Mouse (Mus musculus): Measurements from ENCODE around the gene Erich3.

Erich3 gene

DNA sequence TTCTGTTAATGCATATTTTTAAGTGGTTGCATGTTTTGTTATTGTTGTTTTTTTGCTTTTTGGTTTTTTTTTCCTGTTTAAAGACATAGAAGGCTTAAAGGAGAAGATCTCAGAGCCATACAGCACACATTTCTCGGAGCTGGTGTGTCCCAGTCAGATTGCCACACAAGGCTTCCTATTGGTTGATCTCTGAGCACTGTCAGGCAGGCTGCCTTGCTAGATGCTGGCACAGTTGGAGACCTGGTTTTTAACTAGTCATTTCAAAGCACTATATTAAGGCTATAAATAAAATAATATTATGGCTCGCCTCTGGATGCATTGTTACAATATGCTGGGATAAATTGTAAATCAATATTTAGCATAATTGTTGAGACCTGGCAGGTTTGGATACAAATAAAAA lies 18.9 kb downstream of the Erich3 start:
- DNase-seq = no peak

DNA sequence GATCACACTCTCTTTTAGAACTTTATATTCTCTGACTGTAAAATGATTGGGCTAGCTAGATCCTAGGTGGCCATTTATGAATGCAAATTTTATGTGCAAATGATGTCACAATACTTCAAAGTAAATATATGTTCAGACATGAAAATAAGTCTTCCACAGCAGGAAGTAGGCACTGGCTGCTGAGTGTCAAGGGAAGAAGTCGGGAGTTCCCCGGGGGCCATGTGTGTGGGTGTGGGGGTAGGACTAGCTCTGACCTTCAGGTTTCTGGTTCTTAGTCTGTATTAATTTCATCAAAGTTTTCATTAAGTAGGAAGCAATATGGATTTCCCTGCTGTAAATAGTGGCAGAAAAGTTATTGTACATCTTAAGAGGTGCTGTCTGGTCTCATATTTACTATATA lies 20.0 kb downstream of the Erich3 start:
- no peak for DNase-seq

DNA sequence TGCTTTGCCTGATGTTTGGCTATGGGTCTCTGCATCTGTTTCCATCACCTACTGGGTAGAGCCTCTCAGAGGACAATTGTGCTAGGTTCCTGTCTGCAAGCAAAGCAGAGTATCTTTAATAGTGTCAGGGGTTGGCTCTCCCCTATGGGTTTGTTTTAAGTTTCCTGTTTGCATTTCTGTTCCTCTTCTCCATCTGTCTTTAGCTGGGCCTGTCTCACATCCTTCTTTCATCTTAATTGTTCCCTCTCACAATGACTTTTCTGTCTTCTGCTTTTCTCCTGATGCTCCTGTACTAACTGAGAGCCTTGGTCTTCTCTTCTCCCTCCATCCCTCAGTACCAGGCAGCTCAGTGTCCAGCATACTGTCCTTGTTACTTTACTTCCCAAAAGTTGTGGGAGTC lies 26.6 kb downstream of the Erich3 start:
- DNase-seq = no peak

DNA sequence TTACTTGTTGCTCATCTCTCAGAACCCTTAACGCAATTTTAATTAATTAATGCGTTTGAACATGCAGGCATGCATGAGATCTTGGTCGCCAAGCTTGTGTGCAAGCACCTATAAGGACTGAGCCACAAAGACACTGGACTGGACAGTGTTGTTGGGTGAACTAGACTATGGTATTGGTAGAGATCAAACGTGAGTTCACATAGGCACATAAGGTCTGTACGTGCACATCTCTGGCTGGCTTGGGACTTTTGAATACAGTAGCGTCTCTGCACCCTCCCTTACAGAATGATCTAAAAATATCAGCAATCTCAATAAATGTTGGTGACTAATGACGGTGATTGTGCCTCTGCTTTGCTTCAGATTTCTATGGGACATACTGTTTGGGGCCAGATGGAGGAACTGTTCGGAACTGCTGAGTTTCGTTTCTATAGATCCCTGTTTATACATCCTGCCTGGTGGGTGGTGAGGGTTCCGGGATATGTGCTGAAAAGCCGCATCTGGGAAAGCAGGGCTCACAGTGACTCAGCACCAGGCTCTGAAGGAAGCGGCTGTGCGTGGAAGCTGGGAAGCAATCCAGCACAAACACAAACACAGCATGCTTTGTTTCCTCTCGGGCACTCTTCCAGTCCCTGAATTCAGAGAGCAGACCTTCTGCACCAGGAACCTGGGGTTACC lies 28.4 kb downstream of the Erich3 start:
- peak; percentile 75 for DNase-seq

DNA sequence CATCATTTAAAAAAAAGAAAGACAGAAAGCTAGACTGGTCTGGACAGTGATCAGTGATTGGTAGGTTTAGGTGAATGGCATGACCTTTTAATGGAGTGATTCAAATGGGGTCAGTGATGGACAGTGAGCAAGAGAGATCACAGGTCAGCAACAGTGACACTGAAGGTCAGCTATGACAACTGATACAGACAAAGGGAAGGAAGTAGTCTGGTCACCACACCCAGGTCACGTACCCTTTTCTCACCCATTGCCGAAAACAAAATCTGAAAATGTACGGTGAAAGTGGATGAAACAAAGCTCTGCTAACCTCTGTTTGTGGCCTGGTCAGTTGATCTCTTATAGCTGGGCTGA lies 28.9 kb downstream of the Erich3 start:
- no peak for DNase-seq

DNA sequence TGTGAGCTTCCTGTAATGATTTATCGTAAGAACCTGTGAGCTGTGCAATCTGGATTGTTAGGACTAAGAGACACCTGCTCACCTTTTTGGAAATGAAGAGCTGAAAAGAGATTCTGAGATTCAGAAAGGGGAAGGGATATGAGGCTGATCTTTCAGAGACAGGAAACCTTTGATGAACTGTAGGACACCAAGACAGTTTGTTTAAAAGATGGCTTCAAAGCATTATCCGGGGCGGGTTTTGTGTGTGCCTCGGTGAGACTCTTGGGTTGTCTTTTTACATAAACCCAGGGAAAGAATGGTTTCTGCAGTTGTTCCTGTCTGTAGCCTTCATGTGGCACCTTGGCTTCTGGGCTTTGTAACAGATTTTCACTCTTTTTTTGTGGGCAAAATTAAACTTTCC lies 30.2 kb downstream of the Erich3 start:
- no peak for DNase-seq

DNA sequence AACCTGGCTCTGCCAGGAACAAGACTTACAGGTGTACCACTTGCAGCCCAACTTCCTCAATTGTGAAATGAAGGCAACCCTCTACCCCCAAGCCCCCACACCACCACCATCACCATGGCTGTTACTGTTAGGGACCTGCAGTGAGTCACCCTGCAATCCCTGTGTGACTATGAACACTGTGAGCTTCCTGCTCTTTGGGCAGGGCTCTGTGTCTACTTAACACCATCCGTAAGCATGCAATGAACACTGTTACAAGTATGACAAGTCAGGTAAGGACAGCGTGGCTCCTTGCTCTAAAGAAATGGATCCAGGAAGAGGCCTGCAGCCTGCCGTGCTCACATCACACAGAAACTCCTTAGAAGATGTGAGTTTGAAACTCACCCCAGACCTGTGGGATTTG lies 33.0 kb downstream of the Erich3 start:
- DNase-seq = peak; percentile 3

DNA sequence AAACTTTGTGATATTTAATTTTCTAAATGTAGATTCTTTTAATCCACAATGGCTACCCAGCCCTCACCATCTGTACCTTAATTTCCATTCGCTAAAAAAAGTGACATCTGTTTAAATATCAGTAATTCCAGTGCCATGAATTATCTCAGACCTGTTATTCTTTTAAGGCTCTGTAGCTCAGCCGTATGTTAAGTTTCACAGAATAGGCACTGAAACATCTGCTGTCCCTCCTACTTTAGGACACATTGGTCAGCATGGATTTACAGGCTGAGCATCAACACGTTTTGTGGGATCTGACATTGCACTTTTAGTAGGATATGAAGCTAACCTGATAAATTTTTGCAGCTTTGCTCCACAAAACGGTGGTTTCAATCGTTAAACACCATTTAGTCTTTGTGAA lies 35.2 kb downstream of the Erich3 start:
- no peak for DNase-seq

DNA sequence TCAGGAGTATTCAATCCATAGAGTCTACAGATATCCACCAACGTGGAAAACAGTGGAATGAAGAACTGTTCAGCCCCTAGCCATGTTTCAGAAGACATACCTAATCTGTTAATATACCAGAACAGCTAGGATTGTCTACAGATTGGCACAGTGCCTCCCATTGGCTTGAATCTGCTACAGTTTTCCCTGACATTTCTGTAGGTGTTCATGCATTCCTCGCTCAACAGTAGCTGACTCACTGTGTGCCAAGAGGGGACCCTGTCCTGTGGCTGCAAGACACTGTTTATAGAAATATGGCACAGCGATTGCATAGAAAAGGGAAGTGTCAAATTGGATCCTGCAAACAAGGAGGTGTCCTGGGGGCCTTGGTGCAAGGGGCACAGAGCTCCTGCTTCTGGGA lies 36.6 kb downstream of the Erich3 start:
- DNase-seq = no peak

DNA sequence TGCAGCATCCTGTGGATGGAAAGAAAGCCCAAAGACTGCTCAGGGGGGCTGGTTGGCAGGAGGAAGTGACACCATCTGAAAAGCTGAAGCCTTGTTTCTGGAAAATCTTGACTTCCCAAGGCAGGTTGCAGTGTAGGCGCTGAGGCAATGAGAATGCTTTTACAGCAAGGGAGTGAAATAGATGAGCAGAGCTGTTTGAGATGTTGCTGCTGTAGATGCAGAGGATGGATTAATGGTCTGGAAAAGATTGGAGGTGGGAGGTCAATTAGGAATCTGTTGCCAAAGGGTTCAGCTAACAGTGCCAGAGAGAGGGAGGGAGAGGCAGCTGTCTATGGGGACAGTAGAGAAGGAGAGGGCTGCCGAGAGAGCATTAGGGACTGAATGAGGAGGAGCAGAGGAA lies 37.1 kb downstream of the Erich3 start:
- no peak for DNase-seq

DNA sequence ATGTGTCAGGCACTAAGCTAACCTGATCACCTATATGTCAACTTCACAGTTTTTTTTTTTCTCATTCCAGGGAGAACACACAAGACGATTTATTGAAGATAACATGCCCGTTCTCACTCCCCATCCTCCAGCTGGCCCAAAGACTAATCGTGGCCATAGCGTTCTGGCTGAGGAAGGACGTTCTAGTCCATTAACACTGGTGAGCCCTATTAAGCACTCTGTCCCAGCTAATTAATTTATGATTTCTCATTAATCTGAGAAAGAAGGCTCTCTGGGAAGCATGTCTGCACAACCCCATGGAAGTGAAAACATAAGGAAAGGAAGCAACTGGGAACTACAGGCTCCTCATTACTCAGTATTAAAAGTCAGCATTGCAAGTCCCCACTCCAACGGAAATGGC lies 41.1 kb downstream of the Erich3 start:
- DNase-seq = no peak

DNA sequence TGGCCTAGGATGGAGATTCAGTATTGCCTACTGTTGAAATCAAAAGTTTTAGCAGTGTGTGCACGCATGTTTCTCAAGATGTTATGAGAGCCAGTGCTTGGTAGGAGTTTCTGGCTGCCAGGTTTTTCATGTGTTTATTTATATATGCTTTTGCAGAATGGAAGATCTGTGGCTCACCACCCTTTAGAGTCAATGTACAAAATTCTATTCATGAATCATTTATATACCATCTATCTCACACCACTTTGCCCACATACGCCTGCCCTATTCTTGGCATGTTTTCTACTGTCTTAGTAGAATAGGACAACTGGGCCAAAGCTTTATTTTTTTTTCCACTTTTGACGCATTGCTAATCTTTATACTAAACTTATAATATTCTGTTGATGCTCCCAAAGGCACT lies 44.5 kb downstream of the Erich3 start:
- no peak for DNase-seq

DNA sequence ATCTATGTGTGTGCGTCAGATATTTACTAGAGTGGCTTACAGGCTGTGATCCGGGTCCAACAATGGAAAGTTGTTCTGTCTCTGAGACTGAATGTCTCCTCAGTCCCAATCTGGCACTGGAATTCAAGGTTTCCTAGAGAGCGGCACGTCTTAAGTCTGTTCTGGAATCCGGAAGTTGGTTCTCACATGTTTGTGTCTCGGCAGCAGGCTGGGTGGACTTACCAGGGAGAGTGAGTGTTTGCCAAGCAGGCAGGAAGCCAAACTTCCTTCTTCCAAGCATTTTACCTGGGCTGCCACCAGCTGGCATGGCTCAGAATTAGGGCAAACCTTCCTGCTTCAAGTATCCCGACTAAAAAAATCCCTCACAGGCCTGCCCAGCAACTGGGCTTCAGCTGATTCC lies 59.5 kb downstream of the Erich3 start:
- DNase-seq = peak; percentile 88

DNA sequence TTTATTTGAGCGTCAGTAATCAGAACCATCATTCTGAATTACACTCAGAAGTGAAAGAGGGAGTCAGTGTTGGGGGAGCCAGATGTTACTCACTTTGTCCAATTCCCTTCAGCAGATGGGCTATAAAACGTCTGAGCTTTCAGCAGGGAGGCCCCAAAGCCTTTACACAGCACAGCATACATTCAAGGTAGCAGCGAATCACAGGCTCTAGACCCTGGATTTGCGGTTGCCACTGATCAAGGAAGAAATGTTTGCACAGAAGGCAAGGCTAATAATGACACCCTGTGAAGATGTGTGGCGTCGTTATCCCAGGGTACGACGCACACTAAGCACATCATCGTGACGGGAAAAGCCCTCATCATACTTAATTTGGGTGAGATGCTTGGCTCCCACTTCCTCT lies 67.8 kb downstream of the Erich3 start:
- no peak for DNase-seq

DNA sequence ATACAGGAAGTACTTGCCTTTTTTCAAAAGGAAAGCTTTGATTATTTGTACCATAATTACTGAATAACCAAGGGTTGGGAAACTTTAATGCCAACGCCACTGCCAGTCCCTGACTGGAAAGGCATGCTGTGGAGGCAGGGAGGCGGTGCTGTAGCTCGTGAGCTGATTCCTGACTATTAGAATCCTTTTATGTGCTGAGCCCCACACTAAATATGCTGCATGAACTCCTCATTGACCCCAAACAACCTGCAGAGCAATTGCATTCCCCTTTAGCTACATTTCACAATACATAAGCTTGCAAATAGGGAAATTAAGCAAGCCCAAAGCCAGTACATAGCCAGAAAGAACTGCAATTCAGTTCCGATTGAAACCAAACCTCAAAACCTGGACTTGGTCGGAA lies 77.8 kb downstream of the Erich3 start:
- DNase-seq = peak; percentile 1

DNA sequence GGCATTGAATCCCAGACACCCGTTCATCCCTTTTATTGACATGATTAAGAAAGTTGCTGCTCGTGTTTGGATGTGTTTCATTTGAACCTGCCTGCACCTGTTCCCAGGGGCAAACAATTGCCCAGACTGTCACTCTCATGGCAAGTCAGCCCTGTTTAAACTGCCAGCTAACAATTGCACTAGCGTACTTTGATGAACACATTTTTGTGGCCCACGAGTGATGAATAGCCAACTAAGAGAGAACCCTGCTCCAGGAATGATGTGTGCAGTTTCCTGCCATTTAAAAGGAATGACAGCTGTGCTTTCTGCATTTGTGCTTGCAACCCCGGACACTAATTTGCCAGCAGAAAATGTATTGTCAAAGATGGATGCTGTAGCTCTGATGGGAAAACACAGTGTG lies 79.3 kb downstream of the Erich3 start:
- DNase-seq = no peak

DNA sequence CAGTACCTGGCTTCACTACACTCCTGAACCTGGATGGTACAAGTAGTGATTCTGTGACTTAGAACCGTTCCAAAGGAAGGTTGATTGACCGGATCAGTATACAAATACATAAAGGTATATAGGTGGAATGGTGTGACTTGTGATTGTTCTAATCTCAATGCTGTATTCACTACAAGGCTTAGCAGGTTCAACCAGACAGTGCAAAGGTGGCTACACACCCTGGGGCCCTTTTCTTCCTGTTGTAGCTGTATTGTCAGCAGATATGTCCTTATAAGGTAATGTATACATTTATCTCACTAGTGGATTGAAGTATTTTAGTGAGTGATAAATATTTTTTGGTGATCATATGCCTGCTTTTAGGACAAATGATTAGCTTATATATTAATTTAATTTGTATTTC lies 80.7 kb downstream of the Erich3 start:
- no peak for DNase-seq

DNA sequence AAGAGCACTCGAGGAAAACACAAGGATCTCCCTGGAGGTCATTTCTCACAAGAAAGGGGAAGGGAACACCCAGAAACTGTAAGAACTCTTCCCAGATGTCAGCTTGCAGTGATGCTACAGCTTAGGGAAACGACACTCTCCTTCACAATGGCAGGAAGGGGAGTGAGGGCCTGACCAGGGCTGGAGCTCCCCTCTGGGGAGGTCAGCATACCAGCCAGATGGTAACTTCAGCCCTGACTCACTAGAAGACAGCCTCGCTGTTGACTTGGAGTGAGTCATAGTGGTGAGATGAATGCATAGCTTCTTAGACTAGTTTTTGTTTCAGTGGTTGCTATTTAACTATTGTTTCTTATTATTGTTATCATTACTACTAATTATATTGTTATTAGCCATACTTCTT lies 90.8 kb downstream of the Erich3 start:
- DNase-seq = no peak

DNA sequence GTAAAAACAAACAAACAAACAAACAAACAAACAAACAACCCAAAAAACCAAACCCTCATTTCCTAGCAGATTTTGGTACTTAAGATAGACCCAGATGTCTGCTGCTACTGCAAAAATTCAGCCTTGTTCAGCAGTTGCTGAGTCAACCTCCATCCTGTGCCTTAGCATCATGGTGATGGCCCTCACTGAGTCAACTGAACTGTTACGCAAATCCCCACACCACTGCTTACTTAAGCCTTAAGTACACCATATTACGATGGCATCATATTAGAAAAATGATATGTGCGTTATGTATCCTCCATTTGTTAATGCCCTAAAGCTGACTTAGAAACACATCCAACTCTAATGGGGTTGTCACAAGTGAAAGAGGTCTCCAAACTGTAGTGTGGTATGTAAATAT lies 91.6 kb downstream of the Erich3 start:
- DNase-seq = no peak

DNA sequence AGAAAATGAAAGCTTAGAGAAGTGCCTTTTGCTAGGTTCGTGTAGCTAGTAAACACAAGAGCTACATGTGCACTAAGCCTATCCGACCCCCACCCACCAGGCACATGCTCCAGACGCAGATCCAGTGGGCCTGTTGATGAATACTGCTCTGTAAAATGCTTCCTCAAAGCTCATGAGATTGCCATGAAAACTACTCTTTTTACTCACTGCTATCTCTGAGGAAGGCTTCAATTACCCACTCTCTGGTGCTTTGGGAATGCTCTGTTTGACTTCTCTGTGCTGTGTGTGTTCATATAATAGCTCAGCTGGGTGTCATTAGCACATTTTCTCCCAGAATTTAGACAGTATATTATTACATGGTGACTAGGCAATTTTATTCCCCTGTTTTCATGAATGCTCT lies 94.4 kb downstream of the Erich3 start:
- no peak for DNase-seq

DNA sequence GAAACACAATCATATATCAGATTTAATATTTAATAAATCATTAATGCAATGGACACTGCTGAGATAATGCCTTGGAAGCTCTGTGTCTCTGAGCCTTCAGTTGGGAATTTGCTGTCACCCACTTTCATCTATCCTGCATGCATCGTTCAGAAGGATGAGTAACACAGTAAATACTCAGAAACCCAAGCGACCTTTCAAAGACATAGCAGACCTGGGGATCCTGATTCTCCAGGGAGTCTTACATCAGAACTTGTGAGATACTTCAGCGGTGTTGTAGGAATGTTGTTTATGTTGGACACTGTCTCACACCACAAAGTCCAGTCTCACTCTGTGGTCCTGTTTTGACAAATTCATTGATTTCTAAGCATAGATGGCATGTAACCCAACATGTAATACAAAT lies 97.4 kb downstream of the Erich3 start:
- no peak for DNase-seq

DNA sequence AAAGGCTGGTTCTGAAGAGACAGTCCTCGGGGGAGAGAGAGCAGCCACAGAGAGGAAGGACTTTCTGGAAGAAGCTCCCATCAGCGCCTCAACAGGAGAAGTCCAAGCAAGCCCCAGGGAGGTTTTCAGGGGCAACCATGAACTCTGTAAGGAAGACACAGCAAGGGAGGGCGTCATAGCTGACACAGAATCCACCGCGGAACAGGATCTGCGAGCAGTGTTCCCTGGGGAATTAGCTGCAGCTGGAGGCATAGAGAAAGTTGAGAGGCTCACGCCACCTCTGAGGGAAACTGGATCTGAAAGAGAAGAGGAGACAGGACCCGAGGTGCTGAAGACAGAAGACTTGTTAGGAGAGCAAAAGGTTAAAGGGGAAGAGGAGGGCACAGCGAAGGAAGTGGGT lies 99.7 kb downstream of the Erich3 start:
- DNase-seq = no peak

DNA sequence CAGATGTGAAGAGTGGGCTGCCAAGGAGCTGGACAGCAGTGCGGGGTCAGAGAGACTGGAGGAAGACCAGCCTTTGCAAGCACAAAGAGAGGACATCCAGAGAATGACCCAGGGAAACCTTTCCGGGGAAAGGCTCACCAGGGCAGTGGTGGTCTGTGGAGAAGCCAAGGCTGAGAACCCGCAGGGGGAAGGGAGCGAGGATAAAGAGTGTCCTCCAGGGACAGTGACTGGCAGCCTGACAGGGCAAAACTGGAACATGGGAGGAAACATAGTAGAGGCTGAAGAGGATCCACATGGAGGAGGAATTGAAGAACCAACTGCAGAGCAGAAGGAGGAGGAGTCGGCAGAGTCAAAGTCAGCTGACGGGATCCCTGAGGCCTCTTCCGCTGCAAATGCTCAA lies 100.5 kb downstream of the Erich3 start:
- no peak for DNase-seq

DNA sequence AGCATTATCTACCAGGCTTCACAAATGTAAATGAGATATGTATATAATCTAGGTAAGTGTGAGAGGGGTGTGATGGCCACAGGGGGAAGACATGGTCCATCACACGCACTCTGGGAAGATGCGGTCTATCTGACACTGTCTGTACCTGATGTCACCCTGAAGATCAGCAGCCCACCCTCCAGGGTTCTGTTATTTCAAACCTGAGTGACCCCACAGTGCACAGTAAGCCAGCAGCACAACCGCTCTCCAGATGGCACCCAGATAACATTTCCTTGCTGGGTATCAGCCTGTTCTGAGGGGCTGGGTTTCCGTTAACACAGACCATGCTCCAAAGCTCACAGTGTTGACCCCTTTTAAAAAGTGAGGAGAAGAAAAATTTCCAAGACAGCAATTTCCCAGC lies 102.7 kb downstream of the Erich3 start:
- DNase-seq = no peak

DNA sequence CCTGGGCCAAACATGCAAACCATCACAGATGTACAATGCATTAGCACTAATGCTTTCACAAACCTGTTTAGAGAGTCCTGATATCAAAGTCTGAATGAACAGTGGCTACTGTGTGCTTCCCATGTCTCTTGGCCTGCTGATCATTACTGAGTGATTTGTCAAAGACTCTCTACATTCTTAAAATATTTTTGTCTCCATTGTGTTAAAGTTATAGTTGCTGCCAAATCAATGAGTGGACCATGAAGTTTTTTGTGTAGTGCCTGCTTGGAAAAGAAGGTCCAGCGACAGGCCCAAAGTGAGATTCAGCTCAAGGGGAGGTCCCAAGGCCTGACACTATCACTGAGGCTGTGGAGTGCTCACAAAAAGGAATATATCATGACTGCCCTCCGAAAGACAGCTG lies 108.0 kb downstream of the Erich3 start:
- DNase-seq = no peak

Data from lung, postnatal 36 days (tissue).